Mouse (Mus musculus) Muller cell, postnatal 12 days (primary cell): ENCODE data around the gene Ddx58.
A peak's percentile ranks its signal among the peaks of the same experiment; 100 is the strongest.

Source experiments
- DNase-seq: peaks from one replicate; pipeline ENCODE4 v3.0.0-alpha.2; 2015; ENCODE audit errors: inconsistent ontology term

Gene Ddx58

DNA sequence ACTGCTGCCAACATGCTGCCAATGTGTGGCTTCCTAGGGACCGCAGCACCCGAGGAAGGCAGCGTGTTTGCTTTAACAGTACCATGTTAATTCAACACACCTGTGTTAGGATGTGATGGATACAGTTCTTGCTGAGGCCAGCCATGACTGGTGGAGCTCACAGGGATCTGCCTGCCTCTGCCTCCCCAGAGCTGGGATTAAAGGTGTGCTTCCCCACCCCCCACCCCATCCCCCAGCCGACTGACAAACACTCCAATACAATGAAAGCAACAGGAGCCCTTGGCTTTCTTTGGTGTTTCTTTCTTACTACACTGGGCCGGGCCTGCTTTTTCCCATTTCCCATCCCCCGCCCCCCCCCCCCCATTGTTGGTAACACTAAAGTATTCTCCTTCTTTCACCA is 5.4 kb downstream of the Ddx58 start:
- no peak for DNase-seq

DNA sequence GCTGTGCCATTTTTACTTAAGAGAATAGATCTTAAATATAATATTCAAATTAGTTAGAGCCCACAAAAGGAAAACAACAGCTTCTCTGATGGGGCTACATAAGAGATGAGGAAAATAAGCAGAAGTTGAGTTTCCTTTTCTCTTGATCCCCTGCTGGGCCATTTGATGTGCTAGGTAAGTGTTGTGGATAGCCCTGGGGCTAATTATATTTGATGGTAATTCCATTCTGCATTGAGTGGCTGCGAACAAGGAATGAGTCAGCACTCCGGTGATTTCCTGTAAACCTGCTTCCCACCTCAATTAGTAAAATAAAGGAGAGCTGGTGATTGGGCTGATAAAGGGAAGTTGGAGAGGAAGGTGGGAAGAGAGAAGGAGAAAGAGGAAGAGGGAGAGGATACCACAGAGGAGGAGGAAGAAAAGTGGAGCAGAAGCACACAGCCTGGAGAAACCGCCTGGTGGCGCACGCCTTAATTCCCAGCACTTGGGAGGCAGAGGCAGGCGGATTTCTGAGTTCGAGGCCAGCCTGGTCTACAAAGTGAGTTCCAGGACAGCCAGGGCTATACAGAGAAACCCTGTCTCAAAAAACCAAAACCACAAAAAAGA is 6.5 kb downstream of the Ddx58 start:
- no peak for DNase-seq

- no peak for DNase-seq
Observed at GRCm38 (mm10) chr4:40229723-40230122, 9.9 kb downstream of the Ddx58 start.

- DNase-seq: no peak
Observed at GRCm38 (mm10) chr4:40227886-40228285, 11.7 kb downstream of the Ddx58 start.

DNA sequence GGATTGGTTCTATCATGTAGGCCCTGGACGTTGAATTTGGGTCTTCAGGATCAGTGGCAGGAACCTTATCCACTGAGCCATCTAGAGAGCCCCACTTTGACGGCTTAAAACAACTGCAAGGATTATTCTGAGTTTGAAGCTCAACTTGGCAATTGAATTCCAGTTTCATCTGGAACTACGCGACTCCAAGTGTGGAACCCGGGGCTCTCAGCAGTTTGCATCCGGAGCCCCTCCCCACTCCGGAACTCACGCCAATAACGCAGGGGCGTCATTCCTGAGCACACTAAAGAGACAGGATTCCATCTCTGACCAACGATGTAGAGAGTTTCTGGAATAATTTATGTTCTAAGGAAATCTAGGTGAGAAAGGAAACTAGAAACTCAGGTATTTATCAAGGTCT is 12.5 kb downstream of the Ddx58 start:
- DNase-seq: no peak

GRCm38 (mm10) chr4:40226095-40226494 is 13.5 kb downstream of the Ddx58 start:
- DNase-seq: no peak

GRCm38 (mm10) chr4:40221876-40222585 is 17.6 kb downstream of the Ddx58 start:
- no peak for DNase-seq

GRCm38 (mm10) chr4:40221004-40221760 is 18.4 kb downstream of the Ddx58 start:
- DNase-seq: no peak

DNA sequence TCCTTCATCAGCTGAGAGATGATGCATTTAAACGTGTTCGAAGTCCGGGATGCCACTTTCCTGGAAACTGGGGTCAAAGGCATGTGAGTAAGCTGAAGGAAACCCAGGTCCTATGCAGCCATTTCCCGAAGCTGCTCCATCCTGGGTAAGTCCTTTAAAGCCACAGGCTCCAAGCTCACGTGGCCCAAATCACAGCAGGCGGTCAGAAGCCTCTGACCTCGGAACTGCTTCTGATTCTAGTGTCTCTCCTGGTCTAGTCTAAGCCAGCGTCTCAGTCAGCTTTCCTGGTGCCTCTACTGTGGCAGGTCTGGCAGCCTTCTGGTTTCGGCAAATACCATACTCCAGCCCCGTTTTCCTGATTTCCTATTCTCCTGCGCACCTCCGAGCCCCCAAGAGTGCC is 19.2 kb downstream of the Ddx58 start:
- DNase-seq: no peak

GRCm38 (mm10) chr4:40218382-40218781 is 21.2 kb downstream of the Ddx58 start:
- no peak for DNase-seq

DNA sequence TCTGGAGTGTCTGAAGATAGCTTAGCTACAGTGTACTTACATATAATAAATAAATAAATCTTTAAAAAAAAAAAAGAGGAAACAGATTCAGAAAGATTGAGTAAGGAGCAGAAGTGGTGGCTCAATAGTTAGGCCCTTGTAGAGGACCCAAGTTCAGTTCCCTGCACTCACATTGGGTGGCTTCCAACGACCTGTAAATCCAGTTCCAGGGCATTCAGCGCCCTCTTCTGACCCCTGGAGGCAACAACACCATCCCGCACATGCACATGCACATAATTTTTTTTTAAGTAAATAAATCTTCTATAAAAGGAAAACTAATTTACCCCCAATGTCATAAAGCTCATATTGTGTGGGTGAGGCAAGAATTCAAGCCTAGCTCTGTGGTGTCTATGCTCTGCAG is 21.7 kb downstream of the Ddx58 start:
- no peak for DNase-seq

DNA sequence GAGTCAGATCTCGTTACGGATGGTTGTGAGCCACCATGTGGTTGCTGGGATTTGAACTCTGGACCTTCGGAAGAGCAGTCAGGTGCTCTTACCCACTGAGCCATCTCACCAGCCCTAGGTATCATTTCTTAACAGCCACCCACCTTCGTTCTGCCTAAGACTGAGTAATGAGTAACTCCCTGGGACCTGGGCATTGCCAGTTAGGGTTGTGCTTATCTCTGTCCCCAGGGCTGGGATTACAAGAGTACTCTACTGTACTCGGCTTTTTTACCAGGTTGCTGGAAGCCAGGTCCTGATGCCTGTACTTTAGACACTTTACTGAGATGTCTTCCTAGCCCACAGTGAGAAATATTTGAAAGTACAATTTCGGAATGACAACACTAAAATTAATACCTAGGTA is 27.5 kb downstream of the Ddx58 start:
- no peak for DNase-seq

GRCm38 (mm10) chr4:40207701-40208100 is 31.9 kb downstream of the Ddx58 start:
- DNase-seq: peak; percentile 92

GRCm38 (mm10) chr4:40205231-40205903 is 34.3 kb downstream of the Ddx58 start:
- DNase-seq: no peak

GRCm38 (mm10) chr4:40204374-40204773 is 35.3 kb downstream of the Ddx58 start:
- DNase-seq: no peak

- no peak for DNase-seq
Observed at GRCm38 (mm10) chr4:40202205-40202604, 37.4 kb downstream of the Ddx58 start.

DNA sequence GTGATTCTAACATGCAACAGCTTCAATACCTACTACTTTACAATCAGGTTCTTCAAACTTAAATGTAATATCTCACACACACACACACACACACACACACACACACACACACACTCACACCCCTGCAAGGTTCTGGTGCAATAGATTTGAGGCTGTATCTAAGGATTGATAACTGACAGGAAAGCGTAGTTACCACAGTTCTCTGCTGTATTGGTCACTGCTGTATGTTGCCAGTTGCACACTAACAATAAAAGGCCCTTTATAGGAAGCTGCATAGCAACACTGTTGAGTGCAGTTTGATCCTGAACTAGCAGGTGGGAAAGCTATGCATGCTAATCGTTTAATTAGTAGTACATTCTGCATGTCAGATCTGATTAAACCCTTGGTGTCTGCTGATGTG is 44.3 kb downstream of the Ddx58 start:
- no peak for DNase-seq

GRCm38 (mm10) chr4:40193461-40193860 is 46.2 kb downstream of the Ddx58 start:
- DNase-seq: no peak

DNA sequence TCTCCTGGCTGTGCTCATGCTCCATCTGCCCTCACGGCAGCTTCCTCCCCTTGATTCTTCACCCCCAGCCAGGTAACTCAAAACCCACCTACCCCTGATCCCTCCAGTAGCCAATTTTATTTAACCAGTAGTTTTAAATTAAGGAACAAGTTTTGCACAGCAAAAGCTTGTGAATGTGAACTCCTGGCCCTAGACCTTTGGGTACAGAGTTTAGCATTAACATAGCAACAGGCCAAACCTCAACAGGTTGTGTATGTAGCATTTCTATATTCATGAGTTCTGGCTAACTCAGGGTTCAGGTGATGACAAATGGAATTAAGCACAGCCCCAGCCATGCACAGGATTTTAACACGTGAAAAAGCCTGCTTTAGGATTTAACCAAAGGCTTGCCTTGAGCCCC is 47.4 kb downstream of the Ddx58 start:
- no peak for DNase-seq

- DNase-seq: no peak
Observed at GRCm38 (mm10) chr4:40187956-40188355, 51.7 kb downstream of the Ddx58 start.

GRCm38 (mm10) chr4:40184470-40184869 is 55.2 kb downstream of the Ddx58 start:
- DNase-seq: no peak

DNA sequence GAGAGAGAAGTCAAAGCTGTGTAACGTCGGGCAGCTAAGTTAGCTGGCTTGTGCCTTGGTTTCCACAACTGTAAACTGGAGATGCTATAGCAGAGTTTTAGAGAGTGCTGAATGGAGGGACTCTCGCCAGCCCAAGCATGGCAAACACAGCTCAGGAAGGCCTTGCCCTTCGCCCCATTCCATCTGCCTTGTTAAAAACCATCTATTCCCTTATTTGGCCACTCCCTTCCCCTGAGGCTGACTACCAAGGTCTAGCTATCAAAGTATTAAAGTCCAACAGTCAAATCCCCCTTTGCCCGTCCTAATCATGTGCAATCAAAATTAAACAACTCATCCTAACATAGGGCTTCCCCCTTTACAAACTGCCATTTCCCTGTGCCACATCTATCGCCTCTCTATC is 55.8 kb downstream of the Ddx58 start:
- DNase-seq: no peak
